Mouse (Mus musculus) adrenal gland, postnatal 36 days (tissue): ENCODE measurements around the gene Dctpp1. TPM values are rescaled to one million over a fixed set of nuclear protein-coding genes. Genes with fewer than 3 reads are reported as not detected.

Experiments used
- DNase-seq, 2 experiments: peaks; one replicate each; pipeline ENCODE4 v3.0.0; 2021; ENCODE audit warnings: mixed read lengths in 1 of 2
- total RNA-seq, 2 experiments: library from RNA; stranded (reverse); gene quantifications; 2 replicates each; pipeline ENCODE4 v1.2.3; 2021

Gene Dctpp1
- total RNA-seq, 2 experiments from 2014 or later = 27.8 to 49.1 TPM

DNA sequence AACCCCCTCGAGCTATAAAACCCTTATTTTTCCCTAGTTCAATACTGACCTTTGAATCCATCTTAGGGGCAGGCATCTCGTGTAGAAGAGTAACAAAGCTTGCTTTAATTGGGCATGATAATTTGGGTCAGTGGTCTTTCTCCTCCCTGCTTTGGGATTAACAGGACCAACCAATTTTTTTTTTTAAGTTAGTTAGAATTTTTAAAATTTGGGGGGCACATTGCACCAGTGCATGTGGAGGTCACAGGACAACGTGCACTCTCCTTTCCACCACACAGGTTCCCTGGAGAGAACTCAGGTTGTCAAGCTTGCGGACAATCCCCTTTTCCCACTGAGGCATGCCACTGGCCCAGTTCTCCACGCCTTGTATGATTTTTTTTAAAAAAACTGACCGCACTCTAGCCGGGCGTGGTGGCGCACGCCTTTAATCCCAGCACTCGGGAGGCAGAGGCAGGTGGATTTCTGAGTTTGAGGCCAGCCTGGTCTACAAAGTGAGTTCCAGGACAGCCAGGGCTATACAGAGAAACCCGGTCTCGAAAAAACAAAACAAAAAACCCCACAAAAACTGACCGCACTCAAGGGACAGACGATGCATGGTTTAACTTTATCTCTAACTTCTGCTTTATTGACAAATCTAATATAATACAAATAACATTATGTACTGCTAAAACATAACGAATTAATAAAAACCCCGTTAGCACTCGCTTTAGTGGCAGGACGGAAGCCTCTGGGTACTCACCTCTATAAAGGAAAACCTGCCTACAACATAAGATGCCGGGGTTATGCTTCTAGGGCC, 28.5 kb downstream of the Dctpp1 start:
- no peak for DNase-seq

DNA sequence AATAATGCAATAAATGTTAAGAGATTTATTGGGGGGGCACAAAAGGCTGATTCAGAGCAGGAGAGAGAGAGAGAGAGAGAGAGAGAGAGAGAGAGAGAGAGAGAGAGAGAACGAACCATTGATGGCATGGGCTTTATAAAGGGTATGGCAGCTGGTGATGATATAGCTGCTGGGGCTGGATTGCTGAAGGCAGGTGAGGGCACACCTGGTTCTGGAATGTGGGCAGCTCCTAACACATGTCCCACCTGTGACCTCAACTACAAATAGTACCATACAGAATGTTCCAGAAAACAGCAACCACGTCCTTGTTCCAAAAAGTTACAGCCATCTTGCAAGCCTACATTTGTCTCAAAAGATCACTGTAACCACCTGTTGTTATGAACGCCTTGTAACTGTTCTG, 29.1 kb downstream of the Dctpp1 start:
- no peak for DNase-seq

DNA sequence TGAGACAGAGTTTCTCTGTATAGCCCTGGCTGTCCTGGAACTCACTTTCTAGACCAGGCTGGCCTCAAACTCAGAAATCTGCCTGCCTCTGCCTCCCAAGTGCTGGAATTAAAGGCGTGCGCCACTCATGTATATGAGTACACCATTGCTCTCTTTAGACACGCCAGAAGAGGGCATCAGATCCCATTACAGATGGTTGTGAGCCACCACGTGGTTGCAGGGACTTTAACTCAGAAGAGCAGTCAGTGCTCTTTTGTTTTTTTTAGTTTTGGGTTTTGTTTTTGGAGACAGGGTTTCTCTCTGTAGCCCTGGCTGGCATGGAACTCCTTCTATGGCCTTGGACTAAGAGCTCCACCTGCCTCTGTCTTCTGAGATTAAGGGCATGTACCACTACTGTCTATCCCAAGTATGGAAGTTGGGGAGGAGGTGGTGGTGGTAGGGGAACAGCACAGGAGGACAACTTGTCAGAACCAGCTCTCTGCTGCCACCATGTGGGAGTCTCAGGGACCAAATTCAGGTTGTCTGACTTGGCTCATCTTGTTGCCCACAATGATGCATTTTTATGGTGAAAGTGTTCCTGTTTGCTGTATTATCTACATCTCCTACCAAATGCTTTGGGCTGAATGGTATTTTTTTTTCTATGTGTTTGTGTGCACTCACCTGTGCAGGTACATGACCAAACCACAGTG, 31.8 kb downstream of the Dctpp1 start:
- DNase-seq = peak; percentile 83 to 90

DNA sequence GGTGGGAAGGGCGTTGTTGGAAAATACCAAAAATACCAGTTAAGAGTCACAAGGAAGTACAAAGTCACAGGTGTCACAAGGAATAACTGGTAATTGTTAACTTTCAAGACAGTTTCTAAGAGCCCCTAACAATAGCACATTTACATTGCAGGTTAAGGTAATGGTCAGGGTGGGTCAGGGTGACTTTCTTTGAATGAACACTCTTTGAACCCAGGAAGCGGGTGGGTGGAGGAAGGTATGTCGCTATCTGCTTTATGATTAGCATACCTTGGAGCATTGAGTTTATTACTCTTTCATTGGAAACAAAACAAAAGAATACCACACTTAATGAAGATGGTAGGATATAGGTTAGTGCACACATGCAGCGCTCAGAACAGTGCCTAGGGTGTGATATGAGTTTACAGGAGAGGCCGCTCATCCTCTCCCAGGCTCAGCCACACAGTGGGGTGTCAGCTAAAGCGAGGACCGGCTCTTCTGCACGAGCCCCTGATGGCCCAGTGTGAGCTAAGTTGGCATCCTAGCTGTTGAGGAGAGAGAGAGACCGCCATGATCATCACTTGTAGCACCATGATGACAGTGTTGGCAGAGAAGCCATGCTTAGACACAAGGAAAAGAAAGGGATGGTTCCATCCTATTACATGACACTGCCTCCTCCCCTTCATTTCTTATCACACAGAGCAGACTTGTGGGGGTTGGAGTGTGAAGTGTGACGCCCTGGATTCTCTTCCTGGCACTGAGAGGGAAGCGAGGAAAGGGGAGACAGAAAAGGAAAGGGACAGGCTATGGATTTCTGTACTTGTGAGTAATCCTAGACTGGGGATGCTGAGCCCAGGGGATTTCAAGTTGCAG, 35.1 kb downstream of the Dctpp1 start:
- DNase-seq = no peak

DNA sequence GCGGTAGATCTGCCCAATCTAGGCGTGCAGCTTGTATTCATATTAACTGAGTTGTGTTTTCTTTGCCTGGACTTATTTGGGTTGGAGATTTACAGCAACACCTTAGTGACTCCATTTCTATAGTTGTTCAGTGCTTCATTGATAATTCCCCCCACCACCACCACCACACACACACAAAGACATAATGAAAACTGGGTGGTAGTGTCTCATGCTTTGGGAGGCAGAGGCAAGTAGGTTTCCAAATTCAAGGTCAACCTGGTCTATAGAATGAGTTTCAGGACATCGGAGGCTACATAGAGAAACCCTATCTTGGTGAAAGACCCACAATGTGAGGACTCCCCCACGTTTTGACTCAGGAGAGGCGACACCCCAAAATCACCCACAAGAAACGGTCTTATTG, 35.9 kb downstream of the Dctpp1 start:
- DNase-seq = no peak

DNA sequence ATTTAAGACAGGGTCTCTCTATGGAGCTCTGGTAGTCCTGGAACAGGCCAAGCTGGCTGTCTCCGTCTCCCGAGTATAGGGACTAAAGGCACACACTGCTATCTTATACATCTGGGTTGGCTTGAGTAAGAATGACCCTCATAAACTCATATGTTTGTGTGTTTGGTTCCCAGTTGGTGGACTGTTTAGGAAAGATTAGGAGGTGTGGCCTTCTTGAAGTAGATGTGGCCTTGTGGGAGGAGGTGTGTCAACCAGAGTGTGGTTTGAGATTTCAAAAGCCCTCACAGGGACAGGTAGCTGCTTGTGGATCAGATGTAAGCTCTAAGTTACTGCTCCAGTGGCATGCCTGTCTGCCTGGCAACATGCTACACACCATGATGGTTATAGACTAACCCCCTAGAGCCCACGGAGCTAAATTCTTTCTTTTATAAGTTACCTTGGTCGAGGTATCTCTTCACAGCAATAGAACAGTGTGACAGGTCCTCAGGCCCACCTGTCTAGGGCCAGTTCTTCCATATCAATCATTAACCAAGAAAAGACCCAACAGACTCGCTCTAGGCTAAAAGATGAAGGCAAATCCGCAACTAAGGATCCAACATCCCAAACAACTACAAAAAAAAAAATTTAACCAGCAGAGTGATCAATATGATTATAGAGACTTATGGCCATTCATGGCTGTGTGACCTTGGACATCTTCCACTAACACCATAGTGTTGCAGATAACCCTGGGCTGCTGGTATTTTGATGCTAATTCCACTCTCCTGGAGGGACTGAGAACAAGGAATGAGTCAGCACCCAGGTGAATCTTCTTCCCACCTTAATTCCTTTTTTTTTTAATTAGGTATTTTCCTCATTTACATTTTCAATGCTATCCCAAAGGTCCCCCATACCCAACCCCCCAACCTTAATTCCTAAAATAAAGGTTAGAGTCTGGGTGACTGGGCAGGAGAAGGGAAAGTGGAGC, 36.7 kb downstream of the Dctpp1 start:
- DNase-seq = no peak

DNA sequence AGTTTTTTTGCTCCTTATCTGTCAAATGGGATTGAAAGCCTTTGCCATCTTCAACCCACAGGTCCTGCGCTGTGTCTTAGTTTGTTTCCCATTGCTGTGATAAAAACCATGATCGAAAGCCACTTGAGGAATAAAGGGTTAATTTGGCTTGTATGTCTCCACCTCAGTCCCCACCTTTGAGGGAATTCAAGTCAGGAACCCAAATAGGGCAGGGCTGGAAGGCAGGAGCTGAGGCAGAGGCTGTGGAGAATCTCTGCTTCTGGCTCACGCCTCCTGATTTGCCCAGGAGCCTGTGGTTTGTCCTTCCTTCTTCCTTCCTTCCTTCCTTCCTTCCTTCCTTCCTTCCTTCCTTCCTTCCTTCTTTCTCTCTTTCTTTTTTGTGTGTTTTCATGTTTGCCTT, 37.4 kb downstream of the Dctpp1 start:
- no peak for DNase-seq

DNA sequence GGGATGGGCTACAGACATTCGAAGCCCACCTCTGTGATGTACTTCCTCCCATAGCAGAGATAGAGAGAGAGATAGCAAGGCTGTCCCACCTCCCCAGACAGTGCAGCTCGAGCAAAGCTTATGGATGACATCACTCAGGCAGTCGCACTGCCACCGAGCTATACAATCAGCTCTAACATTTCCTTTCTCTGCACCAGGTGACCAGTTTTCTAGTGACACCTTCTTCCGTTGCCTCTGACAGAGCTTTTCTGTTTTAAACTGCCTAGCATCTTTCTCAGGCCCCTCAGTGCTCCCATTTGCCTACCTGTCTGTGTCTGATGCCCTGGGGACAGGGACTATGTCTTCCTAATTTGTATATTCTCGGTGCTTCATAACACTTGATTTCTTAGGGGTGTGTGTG, 40.1 kb downstream of the Dctpp1 start:
- DNase-seq = no peak

DNA sequence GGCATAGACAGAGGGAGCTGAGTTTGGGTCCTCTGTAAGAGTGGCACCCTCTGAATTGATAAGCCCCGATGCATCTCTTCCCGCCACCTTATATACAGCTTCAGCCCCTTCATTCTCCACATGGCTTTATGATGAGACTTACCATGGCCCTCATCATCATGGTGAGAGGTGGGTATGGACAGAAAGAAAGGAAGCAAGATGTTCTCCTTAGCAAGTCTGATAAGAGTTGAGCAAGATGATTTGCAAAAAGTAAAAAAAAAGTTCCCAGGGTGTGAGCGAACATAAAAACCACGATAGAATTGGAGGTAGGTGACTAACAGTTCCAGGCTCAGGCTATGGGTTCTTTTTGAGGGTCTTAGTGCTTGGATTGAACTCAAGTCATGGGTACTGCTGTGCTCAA, 41.8 kb downstream of the Dctpp1 start:
- no peak for DNase-seq

DNA sequence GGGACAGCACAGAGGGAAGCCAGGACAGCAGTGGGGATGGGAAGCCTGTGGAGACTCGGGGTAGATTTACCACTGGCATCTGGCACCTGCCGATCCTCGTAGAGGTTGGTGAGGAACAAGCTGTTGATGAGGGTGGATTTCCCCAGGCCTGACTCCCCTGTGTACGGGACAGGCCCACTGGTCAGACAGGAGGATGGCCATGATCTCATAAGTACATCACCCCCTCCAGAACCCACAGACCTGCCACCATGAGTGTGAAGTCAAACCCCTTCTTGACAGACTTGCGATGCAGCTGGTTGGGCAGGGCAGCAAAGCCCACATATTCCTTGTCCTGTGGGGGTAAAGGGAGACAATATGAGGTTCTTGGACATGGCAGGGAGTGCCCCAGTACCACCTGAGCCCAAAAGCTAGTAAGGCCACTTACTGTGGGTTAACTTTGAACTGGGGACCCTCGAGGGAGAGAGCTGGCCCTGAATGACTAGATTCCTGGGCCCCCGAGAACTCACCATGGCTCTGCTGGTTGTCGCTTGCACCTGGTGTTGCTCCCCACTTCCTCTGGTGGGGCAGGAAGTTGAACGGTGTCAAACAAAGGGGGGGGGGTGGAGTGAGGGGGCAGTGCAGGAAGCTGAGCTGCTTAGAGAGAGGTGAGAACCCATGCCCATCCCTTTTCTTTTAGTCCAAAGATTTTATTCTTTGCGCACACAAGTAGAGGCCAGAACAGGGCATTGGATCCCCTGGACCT, 42.4 kb downstream of the Dctpp1 start:
- no peak for DNase-seq

DNA sequence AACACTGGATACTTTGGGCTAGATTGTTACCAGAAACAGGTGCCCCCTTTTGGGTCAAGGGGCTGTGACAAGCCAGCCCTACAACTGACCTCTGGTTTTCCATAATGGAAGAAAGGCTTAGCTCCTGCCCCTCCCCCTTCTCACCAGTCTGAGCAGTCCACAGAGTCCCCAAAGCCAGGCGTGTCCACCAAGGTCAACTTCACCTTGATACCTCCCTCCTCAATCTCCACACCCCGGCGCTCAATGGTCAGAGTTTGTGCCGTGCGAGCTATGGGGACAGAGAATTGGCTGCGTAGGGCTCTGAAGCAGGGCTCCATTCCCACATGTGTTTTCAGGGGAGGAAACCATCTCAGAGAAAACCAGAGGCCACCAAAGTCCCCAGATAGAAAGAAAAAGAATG, 43.0 kb downstream of the Dctpp1 start:
- DNase-seq = no peak

DNA sequence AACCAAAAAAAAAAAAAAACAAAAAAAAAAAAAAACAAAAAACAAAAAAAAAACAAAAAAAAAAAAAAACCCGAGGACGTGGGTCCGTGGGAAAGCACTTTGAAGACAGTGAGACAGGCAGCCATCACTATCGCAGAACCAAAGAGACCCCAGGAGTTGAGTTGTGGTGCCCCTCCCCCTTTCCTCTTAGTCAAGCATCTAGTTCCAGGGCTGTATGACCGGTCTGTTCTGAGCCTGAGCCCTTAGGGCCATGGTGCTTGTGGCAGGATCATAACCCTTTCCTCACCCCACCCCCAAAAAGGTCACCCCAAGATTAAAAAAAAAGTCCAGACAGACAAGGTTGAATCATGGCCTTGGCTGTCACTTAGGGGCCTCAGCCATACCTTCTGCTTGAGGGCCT, 44.2 kb downstream of the Dctpp1 start:
- no peak for DNase-seq

DNA sequence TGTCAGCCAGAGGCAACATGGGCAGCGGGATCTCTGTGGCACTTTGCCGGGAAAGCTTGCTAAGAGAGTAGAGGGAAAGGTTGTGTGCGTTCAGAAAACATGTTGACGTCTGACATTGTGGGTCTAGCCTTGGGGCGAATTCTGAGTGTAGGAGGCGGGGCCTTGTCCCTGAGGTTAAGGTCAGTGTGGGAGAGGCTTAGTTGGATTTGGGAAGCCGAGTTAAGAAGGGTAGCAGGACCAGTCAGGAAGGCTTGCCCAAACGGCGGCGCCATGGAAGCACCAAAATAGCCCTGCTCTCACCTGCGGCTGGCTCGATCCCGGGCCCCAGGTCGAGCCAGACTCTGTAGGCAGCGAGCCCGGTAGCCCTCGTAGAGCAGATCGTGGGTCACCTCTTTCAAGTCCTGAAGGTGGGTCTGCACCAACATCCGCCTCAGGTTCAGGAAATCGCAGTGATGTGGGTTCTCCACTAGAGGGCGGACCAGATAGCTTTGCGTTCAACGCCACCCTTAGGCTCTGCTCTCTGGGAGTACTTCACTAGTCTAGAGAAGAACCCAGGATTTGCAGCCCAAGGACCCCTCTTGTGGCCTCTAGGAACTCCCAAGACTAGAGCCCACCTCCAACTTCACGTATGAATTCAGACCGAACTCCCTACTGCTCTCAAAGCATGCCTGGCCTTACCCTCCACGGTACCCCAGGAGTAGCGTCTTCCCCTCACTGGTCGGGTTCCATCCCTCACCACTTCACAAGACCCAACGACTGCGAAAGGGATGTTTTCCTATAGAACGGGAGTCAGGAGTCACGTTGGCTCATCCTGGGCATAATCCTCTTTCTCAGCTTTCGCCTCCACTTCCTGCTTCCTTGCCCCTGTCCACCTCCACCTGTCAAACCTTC, 45.3 kb downstream of the Dctpp1 start:
- peak; percentile 64 to 69 for DNase-seq

DNA sequence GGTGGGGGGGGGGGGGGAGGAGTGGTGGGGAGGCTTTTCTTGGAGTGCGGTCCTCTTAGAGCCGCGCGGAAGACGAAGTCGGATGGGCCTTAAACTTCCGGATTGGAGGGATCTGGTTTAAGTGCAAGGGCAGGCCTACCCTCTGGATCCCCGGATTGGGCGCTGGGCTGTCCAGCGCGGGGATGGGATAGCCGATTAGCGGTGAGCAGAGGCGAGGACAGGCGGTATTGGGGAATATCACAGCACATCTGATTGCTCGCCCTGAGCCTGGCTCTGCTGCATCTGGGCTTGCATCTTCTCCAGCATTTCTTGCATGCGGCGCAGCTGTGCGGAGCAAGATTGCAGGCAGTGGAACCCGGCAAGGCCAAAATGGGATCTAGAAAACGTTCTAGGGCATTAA, 46.0 kb downstream of the Dctpp1 start:
- no peak for DNase-seq

DNA sequence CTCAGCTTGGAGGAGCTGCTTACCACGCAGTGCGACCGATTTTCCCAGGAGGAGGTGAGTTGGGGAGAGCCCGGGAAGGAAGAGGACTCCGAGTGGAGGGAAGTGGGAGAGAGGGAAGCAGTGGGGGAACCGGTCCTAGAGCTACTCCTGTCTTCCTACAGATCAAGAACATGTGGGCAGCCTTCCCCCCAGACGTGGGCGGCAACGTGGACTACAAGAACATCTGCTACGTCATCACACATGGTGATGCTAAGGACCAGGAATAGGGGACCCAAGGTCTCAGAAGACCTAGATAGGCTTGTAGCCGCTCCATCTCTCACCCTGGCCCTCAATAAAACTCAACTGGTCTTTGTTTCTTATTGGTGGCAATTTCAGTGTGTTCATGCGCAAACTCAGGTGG, 46.6 kb downstream of the Dctpp1 start:
- no peak for DNase-seq

DNA sequence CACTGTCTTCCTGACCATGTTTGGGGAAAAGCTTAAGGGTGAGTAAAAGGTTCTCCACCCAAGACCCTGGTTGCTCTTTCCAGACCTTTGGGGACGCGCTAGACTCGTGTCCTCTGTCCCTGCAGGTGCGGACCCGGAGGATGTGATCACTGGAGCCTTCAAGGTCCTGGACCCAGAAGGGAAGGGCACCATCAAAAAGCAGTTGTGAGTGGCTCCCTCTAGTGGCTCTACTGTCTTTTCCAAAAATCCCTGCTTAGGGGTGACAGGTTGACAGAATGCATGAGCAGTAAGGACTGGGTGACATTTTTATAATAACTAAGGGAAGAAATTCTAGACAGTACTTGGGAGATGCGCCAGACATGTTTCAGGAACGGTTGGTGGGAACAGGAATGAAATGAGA, 47.0 kb downstream of the Dctpp1 start:
- peak; percentile 40 to 62 for DNase-seq

DNA sequence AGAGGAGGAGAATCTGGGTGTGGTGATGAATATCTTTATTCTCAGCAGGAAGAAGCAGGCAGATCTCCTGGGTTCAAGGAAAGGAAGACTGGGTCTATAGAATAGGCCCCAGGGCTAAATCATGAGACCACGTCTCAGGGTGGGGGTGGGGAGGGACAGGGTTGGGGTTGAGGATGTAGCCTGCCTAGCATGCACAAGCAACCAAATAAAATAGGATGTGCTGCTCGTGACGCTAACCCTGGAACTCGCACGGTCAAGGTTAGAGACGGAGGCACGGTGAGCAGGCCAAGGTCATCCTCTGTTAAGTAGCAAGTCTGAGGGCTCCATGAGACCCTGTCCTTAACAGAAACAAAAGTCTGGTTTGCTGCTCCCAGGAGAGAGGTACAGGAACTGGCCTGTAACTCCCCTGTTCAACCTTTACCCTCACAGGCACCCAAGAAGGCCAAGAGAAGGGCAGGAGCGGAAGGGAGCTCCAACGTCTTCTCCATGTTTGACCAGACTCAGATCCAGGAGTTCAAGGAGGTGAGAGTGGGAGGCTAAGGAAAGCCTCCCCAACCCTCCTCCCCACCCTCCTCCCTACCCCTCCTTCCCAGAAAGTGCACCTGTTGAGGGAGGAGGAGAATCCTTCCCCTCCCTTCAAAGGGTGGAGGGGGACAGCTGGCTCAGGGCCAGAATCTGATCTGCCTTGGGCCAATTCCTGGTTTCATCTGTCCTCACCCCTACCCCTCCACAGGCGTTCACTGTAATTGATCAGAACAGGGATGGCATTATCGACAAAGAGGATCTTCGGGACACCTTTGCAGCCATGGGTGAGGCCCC, 47.9 kb downstream of the Dctpp1 start:
- no peak for DNase-seq

DNA sequence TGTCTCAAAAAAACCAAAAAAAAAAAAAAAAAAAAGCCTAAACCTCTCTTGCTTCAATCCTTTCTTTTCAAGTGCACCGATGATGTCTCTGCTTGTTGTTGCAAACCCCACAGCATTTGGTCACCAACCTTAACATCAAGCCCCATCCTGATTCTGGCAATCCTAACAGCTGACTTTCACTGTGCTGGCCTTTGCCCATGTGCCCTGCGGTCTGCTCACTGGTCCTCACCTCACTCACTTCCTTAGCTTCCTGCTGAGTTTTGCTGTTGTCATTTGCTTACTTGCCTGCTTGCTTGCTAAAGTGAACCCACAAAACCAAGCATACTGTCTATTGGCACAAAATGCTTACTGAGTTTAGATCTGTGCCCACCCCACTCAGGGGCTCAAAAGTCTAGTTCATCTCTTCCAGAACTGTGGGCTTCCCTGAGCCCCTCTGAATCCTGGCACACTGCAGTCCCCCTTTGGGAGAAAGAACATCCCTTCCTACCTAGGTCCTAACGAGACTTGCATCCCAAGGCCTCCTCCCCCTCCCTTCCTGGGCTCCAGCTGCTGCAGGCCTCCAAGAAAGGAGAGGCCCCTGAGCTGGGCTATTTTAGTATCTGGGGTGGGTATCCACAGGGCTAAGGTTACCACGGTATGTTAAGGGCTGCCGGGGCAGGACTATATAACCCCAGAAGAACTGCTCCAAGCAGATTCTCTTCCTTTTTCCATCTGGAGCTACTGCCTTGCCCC, 49.3 kb downstream of the Dctpp1 start:
- DNase-seq = no peak
